Mouse (Mus musculus): ENCODE measurements at regions not wholly inside any gene's neighbourhood (a gene's known extent, or its start where the extent isn't known, plus 50 kb on each side); places are given as distances from the start of the nearest gene placed in this dataset.
"Not testable (repeated sequence)": the region's sequence is repeated elsewhere in the genome, so short reads cannot be mapped to it uniquely, and the experiment has no call there.

- no peak for DNase-seq (ENCODE audit: low spot score)
Measured at GRCm38 (mm10) chr6:6388835-6389440, 172.0 kb upstream of the Slc25a13 start.

- no peak for DNase-seq (ENCODE audit: low spot score)
Measured at GRCm38 (mm10) chr6:6387571-6387970, 170.6 kb upstream of the Slc25a13 start.

- DNase-seq (ENCODE audit: low spot score): no peak
Measured at GRCm38 (mm10) chr6:6384971-6385370, 168.0 kb upstream of the Slc25a13 start.

- no peak for DNase-seq (ENCODE audit: low spot score)
Measured at GRCm38 (mm10) chr6:6384441-6384840, 167.5 kb upstream of the Slc25a13 start.

- no peak for DNase-seq (ENCODE audit: low spot score)
Measured at GRCm38 (mm10) chr6:6372421-6372820, 155.4 kb upstream of the Slc25a13 start.

GRCm38 (mm10) chr6:6371444-6372093 is 154.6 kb upstream of the Slc25a13 start:
- DNase-seq (ENCODE audit: low spot score): no peak

GRCm38 (mm10) chr6:6364037-6364436 is 147.1 kb upstream of the Slc25a13 start:
- no peak for DNase-seq (ENCODE audit: low spot score)

- DNase-seq (ENCODE audit: low spot score): no peak
Measured at GRCm38 (mm10) chr6:6362678-6363354, 145.8 kb upstream of the Slc25a13 start.

- not testable (repeated sequence) for DNase-seq (ENCODE audit: low spot score)
Measured at GRCm38 (mm10) chr6:6361181-6361580, 144.2 kb upstream of the Slc25a13 start.

- DNase-seq (ENCODE audit: low spot score): no peak
Measured at GRCm38 (mm10) chr6:6357477-6357876, 140.5 kb upstream of the Slc25a13 start.

GRCm38 (mm10) chr6:6356967-6357366 is 140.0 kb upstream of the Slc25a13 start:
- DNase-seq (ENCODE audit: low spot score): no peak

GRCm38 (mm10) chr6:6335251-6335650 is 118.3 kb upstream of the Slc25a13 start:
- DNase-seq (ENCODE audit: low spot score): no peak

- DNase-seq (ENCODE audit: low spot score): no peak
Measured at GRCm38 (mm10) chr6:6330271-6330670, 113.3 kb upstream of the Slc25a13 start.

- no peak for DNase-seq (ENCODE audit: low spot score)
Measured at GRCm38 (mm10) chr6:6325516-6325915, 108.5 kb upstream of the Slc25a13 start.

GRCm38 (mm10) chr6:6316725-6317124 is 99.8 kb upstream of the Slc25a13 start:
- no peak for DNase-seq (ENCODE audit: low spot score)

GRCm38 (mm10) chr6:6313171-6313570 is 96.2 kb upstream of the Slc25a13 start:
- no peak for DNase-seq (ENCODE audit: low spot score)

- no peak for DNase-seq (ENCODE audit: low spot score)
Measured at GRCm38 (mm10) chr6:6310213-6310612, 93.2 kb upstream of the Slc25a13 start.

- DNase-seq (ENCODE audit: low spot score): no peak
Measured at GRCm38 (mm10) chr6:6307618-6308017, 90.6 kb upstream of the Slc25a13 start.

GRCm38 (mm10) chr6:6303767-6304166 is 86.8 kb upstream of the Slc25a13 start:
- no peak for DNase-seq (ENCODE audit: low spot score)

GRCm38 (mm10) chr6:6301001-6301510 is 84.1 kb upstream of the Slc25a13 start:
- no peak for DNase-seq (ENCODE audit: low spot score)

- DNase-seq (ENCODE audit: low spot score): no peak
Measured at GRCm38 (mm10) chr6:6298867-6299852, 82.2 kb upstream of the Slc25a13 start.

- not testable (repeated sequence) for DNase-seq (ENCODE audit: low spot score)
Measured at GRCm38 (mm10) chr6:6295551-6295950, 78.6 kb upstream of the Slc25a13 start.
